Mouse (Mus musculus) brain, adult 2 months (tissue): Measurements from ENCODE around the gene Piezo1.

Experiments
- DNase-seq: peaks from one replicate; pipeline ENCODE4 v3.0.0; 2011; ENCODE audit warnings: low read depth, low spot score

Piezo1 gene

DNA sequence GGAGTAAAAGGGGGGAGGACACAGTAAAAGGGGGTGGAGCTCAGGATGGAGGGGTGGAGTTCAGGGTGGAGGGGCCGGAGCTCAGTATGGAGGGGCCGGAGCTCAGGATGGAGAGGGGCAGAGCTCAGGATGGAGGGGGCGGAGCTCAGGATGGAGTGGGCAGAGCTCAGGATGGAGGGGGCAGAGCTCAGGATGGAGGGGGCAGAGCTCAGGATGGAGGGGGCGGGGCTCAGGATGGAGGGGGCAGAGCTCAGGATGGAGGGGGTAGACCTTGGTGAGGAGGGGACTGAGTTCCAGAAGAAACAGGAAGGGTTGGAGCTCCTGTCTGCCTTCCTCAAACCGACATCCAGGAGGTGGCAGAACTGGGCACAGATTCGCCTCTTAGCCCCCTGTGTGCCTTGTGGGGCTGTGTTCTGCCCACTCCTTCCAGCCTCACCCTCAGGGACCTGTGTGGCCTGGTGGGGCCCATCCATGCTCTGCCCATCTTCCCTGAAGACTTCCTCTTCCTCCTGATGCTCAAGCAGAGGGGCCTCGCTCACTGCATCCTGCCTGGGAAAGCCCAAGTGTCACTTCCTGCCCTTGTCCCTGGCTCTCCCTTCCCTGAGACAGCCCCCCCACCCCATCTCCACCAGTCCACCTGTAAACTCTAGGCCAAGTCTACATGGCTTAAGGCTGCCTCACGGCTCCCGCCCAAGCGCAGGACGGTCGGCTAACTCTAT lies 54.0 kb downstream of the Piezo1 start:
- no peak for DNase-seq

DNA sequence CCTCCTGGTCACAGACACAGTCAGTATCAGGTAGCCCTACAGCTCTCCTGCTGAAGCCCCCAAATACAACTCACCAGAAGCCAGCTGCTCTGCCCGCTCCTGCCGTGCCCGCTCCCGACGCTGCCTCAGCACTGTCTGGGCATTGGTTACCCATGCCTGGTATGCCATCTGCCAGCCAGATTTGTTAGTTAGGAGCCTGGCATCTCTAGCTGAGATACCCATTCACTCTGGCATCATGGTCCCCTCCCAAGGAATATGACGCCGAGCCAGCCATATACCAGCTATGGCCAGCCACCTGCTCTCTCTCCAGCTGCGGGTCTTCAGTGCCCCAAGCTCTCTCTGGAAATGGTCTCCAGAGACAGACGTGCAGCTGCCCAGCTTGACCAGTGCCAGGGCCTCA lies 62.7 kb downstream of the Piezo1 start:
- no peak for DNase-seq

DNA sequence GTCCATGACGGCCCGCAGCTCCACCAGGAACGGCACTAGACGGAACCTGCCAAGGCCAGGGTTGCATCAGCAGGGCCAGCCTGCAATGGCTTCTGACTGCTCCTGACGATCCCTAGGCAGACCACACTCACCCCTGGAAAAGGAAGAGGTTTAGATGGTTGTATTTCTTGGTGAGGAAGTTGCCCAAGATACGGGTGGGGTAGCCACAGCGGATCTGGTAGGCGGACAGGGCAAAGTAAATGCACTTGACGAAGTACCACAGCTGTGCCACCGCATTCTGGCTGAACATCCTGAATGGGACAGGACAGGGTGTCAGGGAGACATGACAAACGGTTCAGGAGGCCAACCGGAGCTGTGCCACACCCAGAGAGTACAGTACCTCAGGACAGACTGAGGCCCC lies 66.3 kb downstream of the Piezo1 start:
- no peak for DNase-seq

DNA sequence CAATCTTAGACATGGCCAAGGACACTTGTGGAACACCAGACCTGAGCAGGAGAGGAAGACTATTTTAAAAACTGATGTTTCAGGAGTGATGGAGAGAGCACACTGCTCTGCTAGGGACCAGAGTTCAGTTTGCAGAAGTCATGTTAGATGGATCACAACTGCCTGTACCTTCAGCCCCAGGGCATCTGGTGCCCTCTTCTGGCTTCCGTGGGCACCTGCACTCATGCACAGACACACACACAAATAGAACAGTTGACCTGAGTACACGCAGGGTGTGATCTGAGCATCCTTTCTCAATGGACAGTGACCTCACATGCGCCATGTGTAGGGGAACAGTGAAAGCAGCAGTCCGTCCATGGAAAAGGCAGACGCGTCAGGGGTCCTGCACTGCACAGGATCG lies 67.3 kb downstream of the Piezo1 start:
- no peak for DNase-seq

DNA sequence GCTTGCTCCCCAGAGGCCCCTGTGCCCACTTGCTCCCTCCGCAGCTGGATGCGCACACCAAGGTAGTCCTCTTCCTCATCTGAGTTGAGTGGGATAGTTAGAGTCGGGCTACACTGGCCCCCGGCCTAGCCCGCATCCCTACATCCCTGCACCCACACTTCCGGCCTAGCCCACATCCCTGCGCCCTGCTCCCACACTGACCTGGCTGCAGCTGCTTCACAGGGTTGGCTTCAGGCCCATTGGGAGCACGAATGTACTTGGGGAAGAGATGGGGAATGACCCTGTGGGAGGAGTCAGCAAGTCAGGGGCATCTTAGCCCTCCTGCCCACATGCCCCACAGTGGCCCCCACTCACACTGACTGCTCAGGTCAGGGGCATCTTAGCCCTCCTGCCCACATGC lies 68.7 kb downstream of the Piezo1 start:
- no peak for DNase-seq

DNA sequence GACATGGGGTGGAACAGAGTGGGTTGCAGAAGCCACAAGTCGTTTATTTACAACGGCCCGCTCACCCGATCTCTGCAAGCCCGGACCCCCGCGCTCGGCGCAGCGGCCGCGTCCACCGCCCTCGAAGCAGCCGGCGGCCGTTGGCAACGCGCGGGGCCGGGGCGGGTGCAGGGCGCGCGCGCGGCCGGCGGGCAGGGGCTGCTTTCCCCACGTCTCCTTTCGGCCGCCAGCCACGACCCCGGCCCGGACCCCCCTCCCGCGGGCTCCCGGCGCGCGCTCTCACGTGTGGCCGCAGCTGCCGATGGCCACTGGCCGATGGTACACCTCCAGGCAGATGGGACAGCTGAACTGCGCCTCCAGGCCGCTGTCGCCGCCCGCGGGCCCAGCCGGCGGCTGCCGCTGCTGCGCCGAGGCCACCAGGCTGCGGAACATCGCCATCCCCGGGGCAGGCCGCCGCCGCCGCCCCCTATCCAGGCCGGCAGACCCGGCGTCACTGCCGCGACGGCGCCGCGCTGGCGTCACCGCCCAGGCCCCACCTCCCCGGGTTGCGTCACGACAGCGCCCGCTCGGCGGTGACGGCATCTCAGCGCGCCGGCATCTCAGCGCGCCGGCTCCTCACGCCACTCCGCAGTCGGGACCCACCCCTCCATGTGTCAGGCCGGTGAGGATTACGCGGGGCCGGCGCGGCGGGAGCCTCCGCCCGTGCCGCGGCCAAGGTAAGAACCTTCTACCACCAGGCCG lies 75.4 kb downstream of the Piezo1 start, which contains the start of the genes Rnf166 and Ctu2:
Gene Rnf166 (minus strand): TSS at position 485 of the 741 bp plus-strand sequence.
Gene Ctu2 (plus strand): TSS at position 564 of the 741 bp plus-strand sequence.
- DNase-seq, result peak; percentile 94

DNA sequence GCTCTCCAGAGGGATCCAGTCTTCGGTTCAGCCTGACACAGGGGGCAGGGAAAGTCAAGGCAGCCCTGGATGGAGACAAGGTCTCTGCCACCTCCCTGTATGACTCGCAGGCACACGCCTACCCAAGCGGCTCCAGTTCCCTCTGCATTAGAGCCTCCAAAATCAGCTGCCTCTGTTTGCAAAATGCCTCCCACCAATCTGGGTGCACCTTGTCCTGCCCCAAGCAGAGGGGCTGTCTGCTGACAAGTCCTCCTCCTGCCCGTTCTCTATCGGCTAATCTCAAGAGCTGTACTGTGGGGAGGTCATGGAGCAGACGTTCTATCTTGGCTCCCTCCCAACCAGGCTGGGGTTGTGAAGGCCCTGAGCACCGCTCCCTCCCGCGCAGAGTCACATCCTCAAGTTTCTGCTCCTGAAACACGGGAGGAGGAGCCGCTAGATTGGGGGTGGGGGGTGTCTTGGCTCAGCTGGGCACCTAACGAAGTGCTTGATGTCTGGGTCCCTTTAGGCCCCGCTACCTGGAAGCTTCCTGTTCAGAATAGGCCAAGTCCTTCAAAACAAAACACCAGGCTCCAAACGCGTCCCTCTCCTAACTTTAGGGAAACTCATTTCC lies 76.1 kb downstream of the Piezo1 start:
- peak; percentile 72 for DNase-seq

DNA sequence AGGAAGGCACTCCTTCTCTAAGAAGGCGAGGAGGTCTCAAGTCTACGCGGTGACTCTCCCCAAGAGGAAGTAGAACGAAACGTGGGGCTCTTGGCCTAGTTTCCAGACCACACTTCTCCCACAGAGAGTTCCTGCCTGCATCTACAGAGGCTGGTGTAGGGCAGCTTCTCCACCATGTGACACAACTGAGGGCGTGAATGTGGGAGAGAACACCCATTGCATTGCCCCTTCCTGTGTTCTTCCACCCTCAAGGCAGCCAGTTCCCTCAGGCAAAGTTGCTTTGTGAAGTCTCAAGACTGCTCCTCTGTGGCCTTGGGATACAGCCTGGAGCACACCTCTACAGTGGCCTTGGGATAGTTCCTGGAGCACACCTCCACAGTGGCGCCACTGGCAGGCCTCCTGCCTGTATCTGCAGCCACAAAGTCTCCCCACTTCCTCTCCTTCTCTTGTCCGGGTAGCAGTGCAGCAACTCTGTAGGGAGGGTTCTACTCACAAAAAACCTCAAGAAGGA lies 77.2 kb downstream of the Piezo1 start:
- DNase-seq, result peak; percentile 58

DNA sequence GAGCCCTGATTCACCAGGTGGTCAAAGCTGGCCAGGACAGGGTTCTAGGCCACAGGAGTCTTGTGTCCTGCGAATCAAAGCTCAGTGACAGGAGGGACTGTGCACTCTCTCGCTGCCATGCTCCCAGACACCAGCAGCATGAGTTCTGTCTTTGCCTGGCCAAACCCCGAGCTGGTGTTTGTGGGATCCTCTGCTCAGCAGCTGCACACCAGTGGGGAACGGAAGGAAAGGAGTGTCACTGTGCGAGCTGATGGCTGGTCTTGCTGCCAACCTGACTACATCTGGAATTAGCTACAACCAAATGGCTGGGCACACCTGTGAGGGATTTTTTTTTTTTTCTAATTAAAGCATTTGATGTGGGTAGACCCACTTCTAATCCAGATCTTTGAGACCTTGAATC lies 80.4 kb downstream of the Piezo1 start:
- no peak for DNase-seq

DNA sequence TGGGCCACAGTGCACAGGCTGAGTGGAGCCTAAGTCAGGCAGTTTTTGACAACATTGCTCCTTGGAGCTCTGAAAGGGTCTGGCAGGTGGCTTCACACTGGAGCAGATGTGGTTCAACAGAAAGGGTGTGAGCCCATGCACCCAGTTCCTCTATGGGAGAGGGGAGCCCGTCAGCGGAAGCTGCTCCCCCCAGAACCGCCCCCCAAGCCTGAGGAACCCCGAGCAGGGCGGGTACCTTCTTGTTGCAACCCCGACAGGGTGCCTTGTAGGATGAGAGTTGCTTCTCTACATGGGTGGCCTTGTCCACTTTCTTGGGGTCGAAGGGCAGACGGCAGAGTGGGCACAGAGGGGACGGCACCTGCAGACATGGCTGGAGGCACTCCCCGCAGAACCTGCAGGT lies 81.2 kb downstream of the Piezo1 start:
- no peak for DNase-seq

DNA sequence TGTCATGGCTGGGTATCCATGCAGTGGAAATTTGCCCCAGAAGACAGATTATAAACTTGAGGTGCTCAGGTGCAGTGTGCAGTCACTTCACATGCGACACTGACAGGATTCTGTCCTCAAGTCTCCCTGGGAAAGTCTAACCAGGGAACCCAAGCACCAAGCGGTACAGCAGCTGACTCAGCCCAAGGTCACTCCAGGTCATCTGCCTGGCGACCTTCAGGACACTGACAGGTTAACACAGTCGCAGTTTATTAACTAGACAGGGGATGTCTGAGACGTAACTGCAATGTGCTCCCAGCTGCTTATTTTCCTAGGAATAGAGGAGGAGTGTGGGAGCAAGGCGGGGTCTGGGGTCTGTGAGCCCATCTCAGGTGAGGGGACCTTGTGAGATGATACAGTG lies 81.7 kb downstream of the Piezo1 start:
- DNase-seq, result no peak

DNA sequence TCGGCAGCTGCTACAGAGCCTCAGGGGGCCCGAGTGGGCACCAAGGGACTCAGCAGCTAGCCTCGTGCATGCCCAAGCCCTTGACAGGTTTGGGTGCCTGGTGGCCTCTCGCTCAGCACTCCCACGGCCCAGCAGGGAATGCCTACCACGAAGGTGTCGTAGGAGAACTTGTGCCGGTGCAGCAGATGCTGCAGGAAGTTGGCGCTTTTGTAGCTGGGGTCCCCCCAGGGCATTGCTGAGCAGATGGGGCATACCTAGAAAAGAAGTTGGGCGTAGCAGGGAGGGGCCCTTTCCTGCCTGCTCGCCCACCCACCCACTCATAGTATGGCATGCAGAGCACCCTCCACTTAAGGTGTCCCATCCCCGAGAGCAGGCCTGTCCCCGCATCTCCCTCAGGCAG lies 83.3 kb downstream of the Piezo1 start:
- DNase-seq, result peak; percentile 24

DNA sequence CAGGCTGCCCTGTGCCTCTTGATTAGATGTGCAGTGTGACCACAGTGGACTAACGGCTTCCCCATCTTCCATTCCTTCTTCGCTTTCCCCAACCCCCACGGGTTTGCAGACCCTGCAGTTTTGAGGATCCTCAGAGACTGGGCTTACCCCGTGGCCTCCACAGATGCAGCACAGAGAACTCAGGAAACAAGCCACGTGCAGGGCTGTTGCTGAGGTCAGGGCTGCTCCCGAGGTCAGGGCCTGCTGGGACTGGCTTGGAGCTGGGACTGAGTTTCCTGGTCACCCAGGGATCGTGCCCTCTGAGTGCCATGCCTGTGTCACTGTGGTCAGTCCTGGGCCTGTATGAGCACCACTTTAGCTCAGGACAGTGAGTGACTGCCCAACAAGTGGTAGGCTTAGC lies 86.1 kb downstream of the Piezo1 start:
- no peak for DNase-seq

DNA sequence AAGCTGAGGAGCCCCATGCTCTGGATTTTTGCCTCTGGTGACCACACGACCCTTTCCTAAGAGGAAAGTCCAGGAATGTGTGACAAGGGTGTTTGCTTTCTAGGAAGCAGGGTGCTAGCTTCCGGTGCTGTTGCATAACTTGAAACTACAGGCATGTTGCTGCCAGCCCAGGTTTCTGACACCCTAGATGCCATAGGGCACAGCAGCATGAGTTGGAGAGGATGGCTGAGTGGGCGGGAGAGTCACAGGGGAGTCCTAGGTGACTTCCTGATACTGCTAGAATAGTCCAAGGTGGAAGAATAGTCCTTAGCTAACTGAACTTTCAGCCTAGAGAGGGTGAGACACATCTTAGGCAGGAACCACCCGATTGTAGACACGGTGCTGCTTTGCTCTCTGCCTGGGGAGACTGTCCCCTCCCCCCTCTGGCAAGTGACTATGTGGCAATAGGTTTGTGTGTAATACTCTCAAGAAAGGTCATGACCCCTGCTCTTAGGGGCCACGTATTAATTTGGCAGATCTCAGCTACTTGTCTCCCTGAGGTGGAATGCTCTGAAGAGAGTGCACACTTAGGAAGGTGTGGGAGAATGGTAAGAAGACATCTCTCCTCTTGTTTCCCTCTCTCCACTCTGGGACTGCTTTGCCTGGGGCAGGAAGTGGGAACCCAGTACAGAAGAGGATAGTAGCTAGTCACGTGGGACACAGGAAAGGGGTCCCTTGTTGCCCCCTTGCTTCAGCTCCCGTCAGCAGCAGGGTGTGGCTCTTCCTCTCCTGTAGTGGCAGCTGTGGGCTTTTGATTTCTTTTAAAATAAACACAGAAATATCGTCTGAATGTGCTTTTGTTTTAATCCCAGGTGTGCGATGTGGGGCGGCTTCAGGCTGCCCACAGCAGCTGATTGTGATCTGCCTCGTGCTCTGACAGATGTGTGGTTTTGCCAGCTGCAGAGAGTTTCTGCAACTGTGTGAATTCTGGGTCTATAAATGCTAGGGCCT lies 87.2 kb downstream of the Piezo1 start:
- no peak for DNase-seq

DNA sequence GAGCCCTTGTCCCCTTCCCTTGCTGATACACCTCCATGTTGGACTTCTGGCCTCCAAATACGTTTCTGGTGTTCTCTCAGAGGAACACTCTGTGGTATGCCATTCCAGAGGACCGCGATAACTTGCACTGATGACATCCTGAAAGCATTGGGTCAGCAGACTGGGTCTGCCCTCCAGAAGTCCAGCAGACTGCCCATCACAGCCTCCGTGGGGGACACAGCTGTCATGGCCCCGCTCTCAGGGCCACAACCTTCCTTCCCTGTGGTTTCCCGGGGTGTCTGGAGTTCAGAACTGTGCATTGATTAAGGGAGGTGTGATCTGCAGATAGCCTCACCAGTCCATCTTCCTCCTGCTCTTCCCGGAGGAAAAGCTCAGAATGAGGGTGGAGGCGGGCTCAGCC lies 88.6 kb downstream of the Piezo1 start:
- no peak for DNase-seq

DNA sequence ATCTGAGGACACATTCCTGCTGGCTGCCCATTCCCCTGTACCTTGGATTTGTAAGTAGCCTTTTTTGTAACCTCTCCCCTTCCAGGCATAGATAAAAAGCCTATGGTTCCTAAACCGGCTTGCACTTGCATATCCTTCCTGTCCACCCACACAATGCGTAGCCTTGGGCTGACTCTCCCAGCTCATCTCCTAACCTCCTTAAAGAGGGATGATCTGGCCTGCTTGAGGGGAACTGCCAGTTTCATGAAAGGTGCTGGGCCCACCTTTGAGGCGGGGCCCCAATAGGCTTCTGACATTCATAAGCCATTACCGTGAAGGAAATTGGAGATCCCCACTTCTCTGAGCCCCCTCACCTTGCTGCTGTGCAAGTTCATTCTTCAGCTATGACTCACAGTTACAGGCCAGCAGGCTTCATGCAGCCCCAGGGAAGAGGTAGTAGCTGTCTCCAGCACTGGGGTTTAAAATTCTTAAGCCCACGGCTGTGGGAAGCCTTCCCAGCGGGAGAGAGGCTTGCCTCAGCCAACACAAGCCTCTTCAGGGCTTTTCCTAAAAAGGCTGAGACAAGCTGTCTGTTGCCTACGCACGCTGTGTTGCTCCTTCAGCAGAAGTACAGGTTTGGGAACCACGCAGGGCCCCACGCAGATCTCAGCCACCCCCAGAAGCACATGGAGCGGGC lies 89.5 kb downstream of the Piezo1 start:
- peak; percentile 94 for DNase-seq

DNA sequence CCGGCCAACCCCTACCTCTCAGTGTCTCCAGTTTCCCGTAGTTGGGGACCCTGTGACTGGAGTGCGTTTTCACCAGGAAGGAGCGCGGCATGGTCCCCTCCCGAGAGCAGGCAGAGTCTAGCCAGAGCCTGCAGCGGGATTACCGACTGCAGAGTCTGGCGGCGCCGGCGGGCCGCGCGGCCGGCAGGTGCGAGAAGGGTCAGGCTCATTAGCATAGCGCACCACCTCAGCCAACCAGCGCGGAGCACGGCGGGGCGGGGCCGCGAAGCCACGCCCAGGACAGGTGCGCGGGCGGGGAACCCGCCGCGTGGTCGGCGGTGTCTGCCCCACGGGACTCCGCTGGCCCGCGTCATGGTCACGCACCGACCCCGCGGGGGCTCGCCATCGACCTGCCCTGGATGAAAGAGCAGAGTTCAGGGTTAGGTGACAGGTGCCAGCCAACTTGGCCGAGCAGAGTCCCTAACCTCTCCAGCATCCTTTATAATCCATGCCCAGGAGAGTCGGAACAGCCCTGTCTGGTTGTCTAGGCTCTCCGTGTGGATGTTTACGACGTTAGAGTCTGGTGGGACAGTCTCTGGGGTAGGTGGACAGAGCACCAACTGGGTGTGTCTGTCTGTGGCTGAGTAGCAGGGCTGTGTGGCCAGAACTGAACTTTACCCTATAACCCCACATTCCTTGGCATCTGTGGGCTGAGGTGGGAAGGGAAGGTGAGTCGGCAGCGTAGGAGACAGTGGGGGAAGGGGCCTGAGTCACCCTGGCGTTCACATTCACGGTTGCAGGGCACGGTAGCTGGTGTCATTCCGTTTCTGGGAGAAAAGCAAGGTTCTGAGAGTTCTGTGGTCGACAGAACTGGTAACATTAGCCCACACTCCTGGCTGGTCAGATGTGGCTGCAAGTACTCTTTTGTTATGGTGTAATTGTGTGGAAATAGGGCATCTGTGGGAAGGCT lies 90.3 kb downstream of the Piezo1 start, which contains the start of gene Snai3:
Gene Snai3 (minus strand): TSS at position 210 of the 949 bp plus-strand sequence.
- DNase-seq, result peak; percentile 66

DNA sequence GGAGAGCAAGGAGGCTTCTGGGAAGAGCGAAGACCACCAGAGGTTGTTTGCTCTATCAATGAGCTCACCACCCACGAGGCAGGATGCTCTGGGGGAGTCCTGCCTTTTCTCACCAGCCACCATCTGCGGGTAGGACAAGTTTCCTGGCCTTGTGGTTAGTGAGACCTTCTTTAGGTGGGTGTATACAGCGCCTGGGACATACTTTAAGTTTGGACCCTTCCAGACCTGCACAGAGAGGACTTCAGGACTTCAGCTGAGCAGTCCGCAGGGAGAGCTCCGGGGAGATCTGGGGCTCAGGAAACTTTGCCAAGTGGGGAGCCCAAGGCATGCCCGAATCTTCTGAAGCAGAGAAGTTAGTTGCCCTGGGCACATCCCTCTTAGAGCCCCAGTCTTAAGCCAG lies 91.1 kb downstream of the Piezo1 start:
- no peak for DNase-seq

DNA sequence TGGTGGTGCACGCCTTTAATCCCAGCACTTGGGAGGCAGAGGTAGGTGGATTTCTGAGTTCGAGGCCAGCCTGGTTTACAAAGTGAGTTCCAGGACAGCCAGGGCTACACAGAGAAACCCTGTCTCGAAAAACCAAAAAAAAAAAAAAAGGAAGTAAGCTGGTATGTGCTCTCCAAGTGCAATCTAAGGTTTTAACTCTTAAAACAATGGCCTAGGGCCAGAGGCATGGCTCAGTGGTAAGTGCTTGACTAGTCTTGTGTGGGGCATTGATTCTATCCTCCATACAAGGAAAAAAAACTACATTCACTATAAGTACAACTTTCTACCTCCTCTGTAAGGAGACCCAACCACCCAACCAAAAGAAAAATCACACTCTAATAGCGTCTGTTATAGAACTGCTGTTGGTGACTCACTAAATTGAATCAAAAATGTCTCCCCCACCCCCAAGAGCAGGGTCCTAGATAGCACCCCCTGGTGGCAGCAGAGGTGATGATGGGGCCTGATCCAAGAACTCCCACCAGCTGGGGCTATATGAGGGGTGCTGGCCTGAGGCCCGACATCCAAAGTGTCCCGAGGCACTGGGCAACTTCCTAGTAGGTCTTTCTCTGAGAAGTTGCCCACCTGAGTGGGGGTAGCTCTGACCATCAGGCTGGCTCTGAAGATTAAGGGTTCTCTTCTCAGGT lies 91.8 kb downstream of the Piezo1 start:
- peak; percentile 35 for DNase-seq
